Mouse (Mus musculus) cerebellum, adult 18-20 months (tissue): ENCODE results near the gene Vmn2r6.
"Not testable (repeated sequence)": the region's sequence is repeated elsewhere in the genome, so short reads cannot be mapped to it uniquely, and the experiment has no call there.

Experiments used
- DNase-seq, 2 experiments: peaks; one replicate each; pipeline ENCODE4 v3.0.0; 2021

Gene Vmn2r6

DNA sequence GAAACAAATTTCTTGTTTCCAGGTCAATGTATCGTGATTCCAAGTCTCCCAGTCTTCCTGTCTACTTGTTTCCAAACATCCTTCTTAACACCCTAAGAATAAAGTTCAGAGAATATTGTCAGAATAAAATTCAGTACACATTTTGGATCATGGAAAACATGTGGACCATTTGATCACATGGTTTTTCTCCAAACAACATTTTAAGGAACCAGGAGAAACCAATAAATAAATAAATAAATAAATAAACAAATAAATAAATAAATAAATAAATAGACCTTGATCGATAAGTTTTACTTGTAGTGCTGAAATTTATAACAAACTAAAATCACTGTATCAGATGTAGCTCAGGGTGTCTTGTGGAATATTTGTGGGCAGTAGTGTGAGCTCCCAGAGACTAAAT lies at the start of gene Vmn2r6:
TSS of gene Vmn2r6 (minus strand) at position 101 of the 400 bp plus-strand sequence.
- DNase-seq, result not testable (repeated sequence)

DNA sequence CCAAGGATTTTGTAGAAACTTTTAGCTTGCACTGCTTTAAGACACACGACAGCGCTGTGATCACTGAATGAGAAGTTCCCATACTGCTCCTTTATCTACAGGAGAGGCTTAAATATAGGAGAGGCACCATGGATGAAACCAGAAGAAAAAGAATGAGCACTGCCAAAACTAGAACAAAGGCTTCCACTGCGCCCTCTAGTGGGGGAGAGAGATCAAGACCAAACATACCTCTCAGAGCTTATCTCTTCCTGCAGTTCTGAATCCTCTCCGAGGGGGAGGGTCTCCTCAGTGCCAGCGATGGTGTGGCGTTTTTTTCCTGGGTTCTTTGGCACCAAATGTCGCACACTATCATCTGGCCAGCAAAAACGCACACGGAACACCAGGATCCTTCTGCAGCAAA lies 22.0 kb upstream of the Vmn2r6 start:
- DNase-seq, result peak; percentile 5 to 13

DNA sequence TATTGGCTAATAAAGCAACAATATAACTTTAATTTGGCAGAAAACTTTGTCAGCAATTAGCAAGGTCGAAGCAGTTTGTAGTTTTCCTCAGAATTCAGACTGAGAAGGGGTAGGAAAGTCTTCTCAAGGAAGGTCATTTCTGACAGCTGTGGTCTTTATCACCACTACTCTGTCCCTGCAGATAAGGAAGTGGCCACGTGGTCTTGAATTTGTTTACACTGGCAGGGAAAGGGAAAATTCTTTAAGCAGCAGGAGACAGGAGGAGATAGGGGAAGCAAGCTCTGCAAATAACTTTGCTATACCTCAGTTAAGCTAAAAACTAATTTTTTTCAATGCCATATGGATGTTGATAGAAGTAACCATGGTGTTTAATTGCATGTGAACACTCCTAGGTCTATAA lies 3.2 kb upstream of the Vmn2r6 start:
- DNase-seq, result not testable (repeated sequence)

DNA sequence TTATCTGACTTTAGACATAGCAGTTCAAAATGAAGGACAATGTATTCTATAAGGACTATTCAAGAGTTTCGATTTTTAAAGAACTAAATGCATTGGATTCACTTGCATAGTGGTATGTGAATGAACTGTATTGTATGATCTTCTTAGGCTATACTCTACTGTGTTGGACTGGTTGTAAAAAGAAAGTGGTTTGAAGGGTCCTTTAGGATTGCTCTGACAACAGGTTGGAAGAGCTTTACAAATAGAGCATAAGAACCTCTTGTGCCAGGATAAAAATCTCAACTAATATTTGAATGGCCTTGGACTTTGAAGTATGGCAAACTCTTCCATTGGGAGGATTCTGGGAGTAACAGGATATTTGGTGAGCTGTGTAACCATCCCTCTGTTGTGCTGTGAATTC lies 42.0 kb downstream of the Vmn2r6 start:
- not testable (repeated sequence) for DNase-seq

DNA sequence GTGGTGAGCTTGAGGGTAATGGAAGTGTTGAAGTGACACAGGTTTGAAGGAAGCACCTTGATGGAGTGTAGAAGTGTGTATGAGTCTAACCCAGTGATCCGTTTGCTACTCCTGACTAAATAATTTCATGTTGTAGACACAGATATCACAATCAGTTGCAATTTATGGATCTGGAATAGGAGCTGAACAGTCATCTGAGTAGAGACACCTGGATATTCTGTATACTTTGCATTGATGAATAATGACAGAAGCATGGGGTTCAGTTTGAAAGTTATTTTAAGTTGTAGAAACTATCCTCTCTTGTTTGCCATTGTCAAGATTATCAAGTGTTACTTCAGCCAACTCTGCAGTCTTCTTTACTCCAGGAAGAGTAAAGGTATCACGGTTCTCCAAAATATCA lies 55.9 kb downstream of the Vmn2r6 start, which contains the start of gene Vmn2r5:
TSS of gene Vmn2r5 (minus strand) at position 101 of the 400 bp plus-strand sequence.
- not testable (repeated sequence) for DNase-seq
